Mouse (Mus musculus) stomach, postnatal 0 days (tissue): ENCODE data around the gene Arhgap42. TPM values are rescaled to one million over a fixed set of nuclear protein-coding genes. Genes with fewer than 3 reads are reported as not detected.

Experiments
- ATAC-seq: fragments of 200-750 bp; cut with Nextera tagmentation; 2 replicates; pipeline ENCODE4 v1.8.0; 2017; ENCODE audit not compliant: low FRiP score, low TSS enrichment
- DNase-seq: peaks from one replicate; pipeline ENCODE4 v3.0.0-alpha.2; 2016; ENCODE audit warnings: low spot score
- H3K27ac ChIP-seq: fragments of 300-500 bp; sonication (generic); replicated peaks from 2 replicates; pipeline ENCODE4 v1.5.1; 2014; ENCODE audit warnings: mild to moderate bottlenecking, control low read depth
- H3K27me3 ChIP-seq: fragments of 300-500 bp; sonication (generic); 2 replicates; pipeline ENCODE4 v1.6.1; 2014; ENCODE audit warnings: low read length; ENCODE audit not compliant: control insufficient read depth, insufficient read depth
- H3K36me3 ChIP-seq: fragments of 300-500 bp; sonication (generic); 2 replicates; pipeline ENCODE4 v1.6.1; 2014; ENCODE audit warnings: low read length, mixed read lengths; ENCODE audit not compliant: control insufficient read depth, insufficient read depth
- H3K4me1 ChIP-seq: fragments of 300-500 bp; sonication (generic); replicated peaks from 2 replicates; pipeline ENCODE4 v1.6.1; 2014; ENCODE audit warnings: antibody characterized with exemption; ENCODE audit not compliant: control insufficient read depth, insufficient read depth
- H3K4me2 ChIP-seq: fragments of 300-500 bp; sonication (generic); replicated peaks from 2 replicates; pipeline ENCODE4 v1.6.1; 2014; ENCODE audit warnings: low read depth, mild to moderate bottlenecking, control low read depth, moderate library complexity
- H3K4me3 ChIP-seq: fragments of 300-500 bp; sonication (generic); 2 replicates; pipeline ENCODE4 v1.5.1; 2014; ENCODE audit warnings: low read depth, low read length, control low read depth
- H3K9ac ChIP-seq: fragments of 300-500 bp; sonication (generic); 2 replicates; pipeline ENCODE4 v1.6.1; 2014; ENCODE audit warnings: mild to moderate bottlenecking, low read length, control low read depth, mixed read lengths
- H3K9me3 ChIP-seq: fragments of 300-500 bp; sonication (generic); 2 replicates; pipeline ENCODE4 v1.6.1; 2016; ENCODE audit warnings: low read length; ENCODE audit not compliant: control insufficient read depth
- CTCF ChIP-seq: IDR thresholded peaks from 2 replicates; pipeline ENCODE4 v1.5.1; 2016; ENCODE audit warnings: antibody characterized with exemption, low read depth, mild to moderate bottlenecking, moderate library complexity
- EP300 ChIP-seq: optimal IDR thresholded peaks from 2 replicates; pipeline ENCODE3; 2016; ENCODE audit warnings: antibody characterized with exemption
- WGBS: fragments of 180-500 bp; shearing (Covaris S2); extraction: QIAGEN DNeasy Blood & Tissue Kit; methylation state at CpG from one replicate; pipeline ENCODE4 v1.1.7; 2014; 5-methylcytosine and 5-hydroxymethylcytosine counted together
- polyA plus RNA-seq: library from polyadenylated mRNA; unstranded; fragments of >200 nt; fragmentation: Nextera tagmentation; extraction: Ambion mirVana; gene quantifications from 2 replicates; pipeline ENCODE4 v1.2.1, GENCODE M21; 2015

Gene Arhgap42
- polyA plus RNA-seq, 1 experiment from 2014 or later, result 21.7 TPM

DNA sequence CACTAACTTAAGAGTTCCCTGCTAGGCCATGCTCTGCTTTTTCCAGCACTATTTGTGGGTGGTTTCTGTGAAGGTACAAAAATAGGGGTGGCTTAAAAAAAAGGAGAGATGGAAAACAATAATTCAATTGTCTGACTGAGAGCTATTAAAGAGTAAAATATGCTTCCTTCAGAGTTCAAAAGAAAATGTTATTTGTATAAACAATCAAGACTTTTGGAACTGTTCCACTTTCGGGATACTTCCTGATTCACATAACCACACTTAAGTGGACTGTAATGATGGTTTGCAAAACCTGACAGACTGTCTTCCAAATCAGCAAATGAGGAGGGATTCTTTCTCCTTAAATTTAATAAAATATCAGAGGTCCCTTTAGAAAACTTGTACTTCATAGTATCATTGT is 65.8 kb downstream of the Arhgap42 start:
- Histone ChIP-seq H3K27me3 (no peaks in the 10 kb centered on the region), H3K9ac (no peak overlapping the region), H3K4me2 (no peak overlapping the region), H3K9me3 (no peaks in the 10 kb centered on the region), H3K36me3 (no peaks in the 10 kb centered on the region), H3K27ac (no peak overlapping the region), H3K4me1 (peaks cover 3% of the 10 kb centered on the region; the same call in 1 of the 2 replicates), H3K4me3 (no peak overlapping the region)
- no peak for DNase-seq
- TF ChIP-seq CTCF (no peak), EP300 (no peak)
- 21% methylated on average over 1 of the region's 1 CpGs for WGBS
- no peak for ATAC-seq

DNA sequence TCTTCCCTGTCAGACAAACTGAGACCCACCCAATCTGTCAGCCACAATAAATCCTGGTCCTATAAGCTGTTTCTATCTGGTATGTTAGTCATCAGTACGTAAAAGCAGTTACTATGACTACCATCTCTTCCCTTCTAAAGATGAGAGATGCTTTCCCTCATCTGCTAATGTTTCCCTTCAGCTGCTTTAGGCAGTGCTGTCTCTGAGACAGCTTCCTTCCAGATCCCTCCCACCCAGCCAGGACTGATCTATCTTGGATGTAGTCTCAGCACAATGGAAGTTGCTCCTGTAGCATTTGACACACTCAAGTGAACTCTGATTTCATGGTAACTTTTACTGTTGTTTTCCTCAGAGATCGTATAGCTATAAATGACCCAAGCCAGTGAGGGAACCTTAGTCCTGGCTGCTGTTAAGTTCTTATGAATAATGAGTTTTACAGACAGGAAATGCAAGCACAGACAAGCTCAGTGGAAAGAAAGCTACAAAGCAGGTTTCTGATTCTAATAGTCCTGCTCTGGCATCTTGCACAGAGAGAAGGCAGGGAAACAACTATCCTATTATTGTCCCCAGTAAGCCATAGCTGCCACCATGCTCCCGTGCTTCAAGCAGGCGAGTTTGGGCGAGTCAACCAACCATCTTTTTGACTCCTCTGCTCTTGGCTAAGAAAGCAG is 67.6 kb downstream of the Arhgap42 start:
- Histone ChIP-seq H3K27ac (peak overlapping the region; percentile 67), H3K4me1 (peaks cover 3% of the 10 kb centered on the region; the same call in 1 of the 2 replicates), H3K9me3 (no peaks in the 10 kb centered on the region), H3K36me3 (no peaks in the 10 kb centered on the region), H3K27me3 (no peaks in the 10 kb centered on the region), H3K4me3 (no peak overlapping the region), H3K9ac (no peak overlapping the region), H3K4me2 (no peak overlapping the region)
- DNase-seq (no peak), ATAC-seq (no peak)
- WGBS, result 44% methylated on average over 5 of the region's 5 CpGs
- no peak for TF ChIP-seq EP300
- TF ChIP-seq CTCF, result no peak

DNA sequence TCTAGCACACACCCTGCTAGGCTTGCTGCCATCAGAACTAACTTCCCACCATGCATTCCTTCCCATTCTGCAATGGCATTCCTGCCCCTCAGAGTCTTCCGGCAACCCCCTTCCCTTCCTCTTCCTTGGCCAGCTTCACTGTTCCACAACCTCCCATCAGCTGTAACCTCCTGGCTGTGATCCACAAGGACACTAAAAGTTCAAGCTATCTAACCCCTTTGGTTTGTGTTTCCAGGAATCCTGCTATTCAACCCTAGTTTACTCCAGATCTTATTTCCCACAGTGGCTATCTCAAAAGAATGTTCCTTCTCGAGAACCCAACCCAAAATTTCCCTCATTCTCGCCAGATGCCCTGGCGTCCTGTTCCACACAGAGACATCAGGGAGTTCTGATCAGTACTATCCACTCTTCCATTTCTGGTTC is 73.2 kb downstream of the Arhgap42 start:
- DNase-seq (no peak), ATAC-seq (no peak)
- no peak overlapping the region for H3K9ac ChIP-seq
- WGBS, result 50% methylated on average over 4 of the region's 4 CpGs
- peak overlapping the region; percentile 41; the same call in 1 of the 2 replicates for H3K27ac ChIP-seq
- no peak overlapping the region for H3K4me2 ChIP-seq
- no peaks in the 10 kb centered on the region for H3K9me3 ChIP-seq
- H3K36me3 ChIP-seq, result no peaks in the 10 kb centered on the region
- TF ChIP-seq EP300, result no peak
- TF ChIP-seq CTCF, result no peak
- H3K4me3 ChIP-seq, result no peak overlapping the region
- no peaks in the 10 kb centered on the region for H3K27me3 ChIP-seq
- no peaks in the 10 kb centered on the region for H3K4me1 ChIP-seq

DNA sequence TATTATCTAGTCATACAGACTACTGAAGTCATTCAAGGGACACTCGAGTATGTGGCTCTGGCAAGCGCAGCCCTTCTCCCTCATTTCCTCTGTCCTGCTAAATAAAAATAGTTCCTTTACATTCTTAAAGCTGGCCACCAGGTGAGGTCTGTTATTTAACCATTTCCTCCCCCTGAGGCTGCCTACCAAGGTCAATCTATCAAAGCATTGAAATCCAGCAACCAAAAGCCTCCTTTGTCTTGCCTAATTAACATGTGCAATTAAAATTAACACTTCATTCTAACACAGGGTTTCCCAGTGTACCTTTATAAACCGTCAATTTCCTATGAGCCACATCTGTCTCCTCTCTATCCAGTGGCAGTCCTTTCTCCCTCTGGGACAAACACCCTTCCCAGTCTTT is 78.2 kb downstream of the Arhgap42 start:
- Histone ChIP-seq H3K9ac (no peak overlapping the region), H3K9me3 (no peaks in the 10 kb centered on the region), H3K4me1 (no peaks in the 10 kb centered on the region), H3K4me3 (no peak overlapping the region), H3K27me3 (no peaks in the 10 kb centered on the region), H3K27ac (no peak overlapping the region), H3K36me3 (no peaks in the 10 kb centered on the region), H3K4me2 (no peak overlapping the region)
- ATAC-seq (no peak), DNase-seq (no peak)
- WGBS, result 64% methylated on average over 3 of the region's 3 CpGs
- TF ChIP-seq EP300 (no peak), CTCF (no peak)

GRCm38 (mm10) chr9:9158241-9158640 is 80.7 kb downstream of the Arhgap42 start:
- 79% methylated on average over 3 of the region's 3 CpGs for WGBS
- no peak for ATAC-seq
- H3K4me3 ChIP-seq, result no peak overlapping the region

DNA sequence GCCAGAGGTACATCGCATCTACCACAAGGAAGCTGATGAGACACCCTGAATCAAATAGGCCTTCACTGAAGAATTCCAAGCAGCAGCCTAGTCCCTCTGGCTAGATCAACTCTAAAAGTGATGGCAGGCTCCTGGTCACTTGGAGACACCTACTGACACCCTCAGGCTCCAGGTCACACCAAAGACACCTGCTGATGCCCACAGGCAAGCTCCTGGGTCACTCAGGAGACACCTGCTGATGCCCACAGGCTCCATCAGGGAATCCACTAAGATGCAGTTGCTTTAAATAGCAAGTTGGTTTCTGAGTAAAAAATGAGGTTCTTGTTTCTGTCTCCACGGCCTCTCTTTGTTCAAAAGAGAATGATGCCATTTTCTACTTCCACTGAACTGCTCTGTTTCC is 81.5 kb downstream of the Arhgap42 start:
- ATAC-seq, result no peak
- DNase-seq, result no peak

More at GRCm38 (mm10) chr9:9158241-9158640, 80.7 kb downstream of the Arhgap42 start:
- H3K4me1 ChIP-seq, result no peaks in the 10 kb centered on the region
- no peak for DNase-seq
- H3K27me3 ChIP-seq, result no peaks in the 10 kb centered on the region
- H3K36me3 ChIP-seq, result no peaks in the 10 kb centered on the region
- H3K9ac ChIP-seq, result no peak overlapping the region
- no peaks in the 10 kb centered on the region for H3K9me3 ChIP-seq
- no peak overlapping the region for H3K4me2 ChIP-seq
- no peak for TF ChIP-seq CTCF
- no peak for TF ChIP-seq EP300
- no peak overlapping the region for H3K27ac ChIP-seq

More for the DNA sequence above, 81.5 kb downstream of the Arhgap42 start:
- no peaks in the 10 kb centered on the region for H3K27me3 ChIP-seq
- no peaks in the 10 kb centered on the region for H3K4me1 ChIP-seq
- H3K27ac ChIP-seq, result no peak overlapping the region
- H3K4me2 ChIP-seq, result no peak overlapping the region
- no peak overlapping the region for H3K9ac ChIP-seq
- no peaks in the 10 kb centered on the region for H3K36me3 ChIP-seq
- TF ChIP-seq EP300 (no peak), CTCF (no peak)
- no peaks in the 10 kb centered on the region for H3K9me3 ChIP-seq
- no peak overlapping the region for H3K4me3 ChIP-seq
- 74% methylated on average over 2 of the region's 2 CpGs for WGBS
